Mouse (Mus musculus) adrenal gland (tissue): Measurements from ENCODE around the gene Spam1.

Source experiments
- intact Hi-C: fragments of 180-260 bp; cut with DNase I; formaldehyde crosslinking; loops from one replicate; pipeline ENCODE4 v1.15.1; 2025
- long read RNA-seq, 2 experiments: library from polyadenylated mRNA; unstranded; transcript quantifications; one replicate each; pipeline ENCODE4 v2.0.0; 2020; ENCODE audit warnings: borderline replicate concordance in 1 of 2; ENCODE audit not compliant: insufficient replicate concordance in 1 of 2

Gene Spam1
- long read RNA-seq, experiment 1, result 0 reads
- long read RNA-seq, experiment 2, result 0 reads

DNA sequence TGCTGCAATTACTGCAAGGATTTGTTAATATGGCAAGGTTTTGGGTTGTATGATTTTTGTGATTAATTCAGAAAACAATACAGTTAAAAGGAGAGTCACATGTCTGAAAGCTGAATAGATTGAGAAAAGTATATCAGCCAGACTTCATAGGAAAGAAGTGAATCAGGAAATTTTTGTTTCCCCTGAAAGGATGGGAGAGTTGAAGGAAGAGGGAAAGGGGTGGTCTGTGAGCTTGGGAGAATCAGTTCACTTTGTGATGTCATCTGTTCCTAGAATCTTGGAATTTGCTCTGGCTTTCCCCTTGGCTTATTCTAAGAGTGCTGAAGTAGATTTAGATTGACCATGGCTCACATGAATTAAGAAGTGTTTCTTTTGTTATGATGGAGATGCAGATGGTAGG, at the start of gene Spam1:
Spam1 (plus strand) TSS at position 301 of the 400 bp plus-strand sequence.
- intact Hi-C loops, result no loop called here

GRCm38 (mm10) chr6:24748029-24748428, 43.0 kb upstream of the Spam1 start, which contains the start of gene Hyal4:
Gene Hyal4 (plus strand): TSS chr6:24748329.
- intact Hi-C loops, result no loop called here

DNA sequence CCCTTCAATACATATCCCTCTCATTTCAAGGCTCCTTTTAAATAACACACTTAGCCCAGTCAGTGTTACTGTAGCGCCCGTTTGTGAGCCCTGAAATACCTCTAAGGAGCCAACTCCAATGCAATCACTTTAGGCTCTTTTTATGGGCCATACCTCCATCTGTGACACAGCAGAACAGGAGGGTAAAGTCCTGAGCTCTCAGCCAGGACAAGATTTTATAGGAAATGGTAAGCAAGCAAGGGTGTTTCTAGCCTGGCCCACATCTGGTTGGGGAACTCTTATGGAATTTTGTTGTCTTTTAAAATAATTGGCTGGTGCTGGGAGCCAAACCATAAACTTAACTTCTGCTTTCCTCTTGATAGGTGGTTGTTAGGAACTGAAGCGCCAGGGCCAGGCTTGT, 31.7 kb upstream of the Spam1 start:
- intact Hi-C loops, result no loop called here

- intact Hi-C loops, result no loop called here
Measured at GRCm38 (mm10) chr6:24766261-24766660, 24.7 kb upstream of the Spam1 start.

GRCm38 (mm10) chr6:24779182-24779581, 11.8 kb upstream of the Spam1 start:
- intact Hi-C loops, result no loop called here

DNA sequence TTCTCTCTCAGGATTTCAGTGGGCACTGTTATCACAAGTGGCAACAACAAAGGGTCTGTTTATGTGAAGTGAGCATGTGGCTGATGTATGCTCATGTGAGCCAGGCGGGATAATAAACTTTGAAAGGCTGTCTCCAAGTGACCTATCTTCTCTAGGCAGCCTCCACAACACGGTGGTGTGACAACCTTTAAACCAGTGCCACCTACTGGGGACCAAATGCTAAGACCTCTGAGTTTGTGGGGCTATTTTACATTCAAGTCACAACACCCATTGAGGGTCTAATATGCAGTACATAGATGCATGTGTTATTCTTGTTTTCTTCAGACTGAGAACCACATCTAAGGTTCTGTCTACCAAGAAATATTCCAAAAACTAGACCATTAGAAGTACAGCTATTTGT, 31.1 kb downstream of the Spam1 start:
- intact Hi-C loops, result no loop called here
